Mouse (Mus musculus) MEL (cell line): Measurements from ENCODE around the gene Slc22a20. TPM values are rescaled to one million over a fixed set of nuclear protein-coding genes. Genes with fewer than 3 reads are reported as not detected.

Experiments used
- DNase-seq: peaks from one replicate; pipeline ENCODE4 v3.0.0; 2011; ENCODE audit warnings: low read depth, low spot score
- H3K27ac ChIP-seq: 2 replicates; pipeline ENCODE4 v1.5.1; 2012; ENCODE audit warnings: low read depth, mild to moderate bottlenecking, control low read depth, low read length, moderate library complexity; ENCODE audit not compliant: control insufficient read depth
- H3K27me3 ChIP-seq, 2 experiments: fragments of 150-350 bp in 1 of 2; sonication (generic) in 1 of 2; 2 replicates each; pipeline ENCODE4 v1.6.1; 2012; ENCODE audit warnings: low read length in 2 of 2, mild to moderate bottlenecking in 2 of 2, improper control_type of control experiment in 1 of 2, moderate library complexity in 1 of 2; ENCODE audit not compliant: insufficient read depth in 2 of 2, control insufficient read depth in 1 of 2
- H3K36me3 ChIP-seq, 2 experiments: 2 replicates each; pipeline ENCODE4 v1.6.1; 2012 to 2014; ENCODE audit warnings: low read length in 2 of 2, improper control_type of control experiment in 1 of 2, inconsistent platforms in 1 of 2, mild to moderate bottlenecking in 1 of 2; ENCODE audit not compliant: insufficient read depth in 2 of 2, control insufficient read depth in 1 of 2
- H3K4me1 ChIP-seq, 2 experiments: fragments of 150-350 bp in 1 of 2; sonication (generic) in 1 of 2; 2 replicates each; pipeline ENCODE4 v1.6.1; 2012; ENCODE audit warnings: low read length in 2 of 2, improper control_type of control experiment in 1 of 2, mild to moderate bottlenecking in 1 of 2; ENCODE audit not compliant: insufficient read depth in 2 of 2, control insufficient read depth in 1 of 2
- H3K4me3 ChIP-seq, 2 experiments: fragments of 150-350 bp in 1 of 2; sonication (generic) in 1 of 2; 2 replicates each; pipeline ENCODE4 v1.5.1; 2012; ENCODE audit warnings: low read depth in 2 of 2, low read length in 2 of 2, mild to moderate bottlenecking in 2 of 2, moderate library complexity in 2 of 2, control low read depth in 1 of 2, improper control_type of control experiment in 1 of 2; ENCODE audit not compliant: control insufficient read depth in 1 of 2, insufficient read depth in 1 of 2
- H3K79me2 ChIP-seq: 2 replicates; pipeline ENCODE4 v1.6.1; 2012; ENCODE audit warnings: mild to moderate bottlenecking, low read length, moderate library complexity; ENCODE audit not compliant: control insufficient read depth, poor library complexity, insufficient read depth
- H3K9ac ChIP-seq: 2 replicates; pipeline ENCODE4 v1.6.1; 2012; ENCODE audit warnings: low read depth, mild to moderate bottlenecking, control low read depth, low read length, moderate library complexity; ENCODE audit not compliant: control insufficient read depth, poor library complexity, severe bottlenecking
- H3K9me3 ChIP-seq: fragments of 150-350 bp; sonication (generic); replicated peaks from 2 replicates; pipeline ENCODE4 v1.6.1; 2012; ENCODE audit warnings: mild to moderate bottlenecking, low read length, improper control_type of control experiment, moderate library complexity; ENCODE audit not compliant: insufficient read depth
- BHLHE40 ChIP-seq: IDR thresholded peaks from 2 replicates; pipeline ENCODE4 v1.6.1; 2012; ENCODE audit warnings: low read depth, mild to moderate bottlenecking, inconsistent platforms, low read length, improper control_type of control experiment, borderline replicate concordance
- CHD1 ChIP-seq: IDR thresholded peaks from 2 replicates; pipeline ENCODE4 v1.6.1; 2012; ENCODE audit warnings: low read depth, mild to moderate bottlenecking, inconsistent platforms, low read length, improper control_type of control experiment
- CTCF ChIP-seq, 3 experiments: IDR thresholded peaks in 2 of 3; conservative IDR thresholded peaks in 1 of 3; 2 replicates each; pipeline ENCODE4 v1.5.1; 2011 to 2012; ENCODE audit warnings: low read length in 3 of 3, low read depth in 2 of 3, mild to moderate bottlenecking in 2 of 3, improper control_type of control experiment in 1 of 3, inconsistent platforms in 1 of 3, mixed read lengths in 1 of 3, moderate library complexity in 1 of 3; ENCODE audit not compliant: control insufficient read depth in 1 of 3, insufficient read depth in 1 of 3, poor library complexity in 1 of 3, severe bottlenecking in 1 of 3
- EP300 ChIP-seq, 2 experiments: IDR thresholded peaks; 2 replicates each; pipeline ENCODE4 v1.6.1; 2011; ENCODE audit warnings: improper control_type of control experiment in 2 of 2, low read length in 2 of 2, low read depth in 1 of 2, mild to moderate bottlenecking in 1 of 2
- MAZ ChIP-seq: IDR thresholded peaks from 2 replicates; pipeline ENCODE4 v1.6.1; 2012; ENCODE audit warnings: low read depth, mild to moderate bottlenecking, inconsistent platforms, low read length, improper control_type of control experiment
- MXI1 ChIP-seq: IDR thresholded peaks from 2 replicates; pipeline ENCODE4 v1.6.1; 2011; ENCODE audit warnings: mild to moderate bottlenecking, low read depth, low read length, improper control_type of control experiment
- MYB ChIP-seq: IDR thresholded peaks from 2 replicates; pipeline ENCODE4 v1.6.1; 2011; ENCODE audit warnings: mild to moderate bottlenecking, low read depth, low read length, improper control_type of control experiment
- NELFE ChIP-seq: IDR thresholded peaks from 2 replicates; pipeline ENCODE4 v1.6.1; 2011; ENCODE audit warnings: low read depth, low read length, improper control_type of control experiment
- POLR2AphosphoS5 ChIP-seq: IDR thresholded peaks from 2 replicates; pipeline ENCODE4 v1.6.1; 2012; ENCODE audit warnings: low read depth, borderline replicate concordance, mild to moderate bottlenecking, inconsistent platforms, low read length, moderate library complexity, mixed read lengths
- TBP ChIP-seq: IDR thresholded peaks from 2 replicates; pipeline ENCODE4 v1.8.0; 2011; ENCODE audit warnings: low read depth, low read length, improper control_type of control experiment
- TCF12 ChIP-seq: IDR thresholded peaks from 2 replicates; pipeline ENCODE4 v1.6.1; 2014; ENCODE audit warnings: low read depth, mild to moderate bottlenecking, inconsistent platforms, low read length, improper control_type of control experiment, moderate library complexity
- UBTF ChIP-seq: IDR thresholded peaks from 2 replicates; pipeline ENCODE4 v1.6.1; 2012; ENCODE audit warnings: low read depth, mild to moderate bottlenecking, inconsistent platforms, low read length, improper control_type of control experiment, moderate library complexity, borderline replicate concordance; ENCODE audit not compliant: insufficient read depth
- USF2 ChIP-seq, 2 experiments: IDR thresholded peaks; 2 replicates each; pipeline ENCODE4 v1.6.1; 2011 to 2012; ENCODE audit warnings: improper control_type of control experiment in 2 of 2, low read length in 2 of 2, borderline replicate concordance in 1 of 2, inconsistent platforms in 1 of 2, low read depth in 1 of 2, mild to moderate bottlenecking in 1 of 2; ENCODE audit not compliant: insufficient read depth in 1 of 2
- ZMIZ1 ChIP-seq: IDR thresholded peaks from 2 replicates; pipeline ENCODE4 v1.6.1; 2012; ENCODE audit warnings: low read depth, mild to moderate bottlenecking, inconsistent platforms, low read length, improper control_type of control experiment, moderate library complexity
- polyA plus RNA-seq, 2 experiments: library from polyadenylated mRNA; stranded (reverse) in 1 of 2; unstranded in 1 of 2; fragments of >175 nt in 1 of 2; fragments of >200 nt in 1 of 2; gene quantifications; 2 replicates each; pipeline versions ENCODE4 v1.2.1 to v1.2.4; 2012; ENCODE audit warnings: low replicate concordance in 2 of 2, low read depth in 1 of 2; ENCODE audit not compliant: insufficient read length in 2 of 2, insufficient read depth in 1 of 2, missing spikeins in 1 of 2
- total RNA-seq: library from RNA; depleted of rRNA; stranded (reverse); fragments of 300-350 nt; gene quantifications from 2 replicates; pipeline ENCODE4 v1.2.3, GENCODE M21; 2012

The Slc22a20 gene
- total and polyA plus RNA-seq, 3 experiments, result not detected

DNA sequence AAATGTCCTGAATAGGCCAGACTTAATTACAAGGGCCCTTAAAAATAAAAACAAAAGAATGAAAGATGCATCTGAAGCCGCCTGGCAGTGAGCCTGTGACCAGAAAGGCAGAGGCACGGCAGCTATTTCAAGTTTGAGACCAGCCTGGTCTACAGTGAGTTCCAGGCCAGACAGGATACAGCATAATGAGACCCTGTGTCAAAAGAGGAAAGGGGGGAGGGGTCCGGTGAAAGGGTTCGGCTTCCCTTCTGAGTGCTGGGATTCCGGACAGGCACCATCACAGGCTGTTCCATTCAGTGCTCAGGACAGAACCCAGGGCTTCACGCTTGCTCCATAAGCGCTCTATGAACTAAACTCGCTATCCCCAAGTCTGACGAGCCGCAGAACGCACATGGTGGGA, 58.9 kb downstream of the Slc22a20 start:
- Histone ChIP-seq H3K4me3 (no peak overlapping the region), H3K9ac (no peak overlapping the region), H3K27me3 (no peaks in the 10 kb centered on the region), H3K4me1 (peaks cover 8 to 13% of the 10 kb centered on the region in 2 experiments), H3K79me2 (no peaks in the 10 kb centered on the region), H3K27ac (no peak overlapping the region), H3K36me3 (peaks cover 0 to 12% of the 10 kb centered on the region in 2 experiments; a peak in 2 of 4 replicates), H3K9me3 (no peaks in the 10 kb centered on the region)
- DNase-seq, result no peak
- TF ChIP-seq MAZ (no peak), TBP (no peak), USF2 (IDR thresholded peaks at IDR 0.05; ENCODE audit: borderline replicate concordance in 1 of 2, insufficient read depth in 1 of 2, low read depth in 1 of 2, low read length in 2 of 2) (no peak), CTCF (IDR thresholded peaks at IDR 0.05 in 2 of 3, conservative IDR thresholded peaks at IDR 0.05 in 1 of 3; ENCODE audit: control insufficient read depth in 1 of 3, insufficient read depth in 1 of 3, low read depth in 2 of 3, low read length in 3 of 3, poor library complexity in 1 of 3, severe bottlenecking in 1 of 3) (no peak), BHLHE40 (no peak), POLR2AphosphoS5 (no peak), MYB (no peak), UBTF (no peak), CHD1 (no peak), NELFE (no peak), EP300 (IDR thresholded peaks at IDR 0.05; ENCODE audit: low read depth in 1 of 2, low read length in 2 of 2) (no peak), ZMIZ1 (no peak), MXI1 (no peak), TCF12 (no peak)

GRCm38 (mm10) chr19:5925311-5925855, 60.6 kb downstream of the Slc22a20 start:
- Histone ChIP-seq H3K27me3 (no peaks in the 10 kb centered on the region), H3K27ac (no peak overlapping the region), H3K4me1 (peaks cover 12 to 16% of the 10 kb centered on the region in 2 experiments), H3K79me2 (no peaks in the 10 kb centered on the region), H3K36me3 (peaks cover 0 to 12% of the 10 kb centered on the region in 2 experiments; a peak in 2 of 4 replicates), H3K4me3 (peak overlapping the region; percentile 25 to 37), H3K9me3 (no peaks in the 10 kb centered on the region), H3K9ac (no peak overlapping the region; the same call in 1 of the 2 replicates)
- DNase-seq, result peak; percentile 21
- TF ChIP-seq CTCF (IDR thresholded peaks at IDR 0.05 in 2 of 3, conservative IDR thresholded peaks at IDR 0.05 in 1 of 3; ENCODE audit: control insufficient read depth in 1 of 3, insufficient read depth in 1 of 3, low read depth in 2 of 3, low read length in 3 of 3, poor library complexity in 1 of 3, severe bottlenecking in 1 of 3) (no peak), CHD1 (no peak), NELFE (no peak), EP300 (IDR thresholded peaks at IDR 0.05; ENCODE audit: low read depth in 1 of 2, low read length in 2 of 2) (no peak), MYB (no peak)
